Comparison of ENCODE assay signal across 11 mouse cellular contexts in genomic region chr7:66200791-66201450, GRCm38 (mm10).
DNase-seq lines count a peak whose midpoint lies in the region; ATAC-seq lines count a peak whose summit lies in the region.
"Had no signal": no experiment of that assay in that cellular context is flagged by ENCODE, and none has a peak within 500 bp of the region (broad histone marks: within the 10 kb centered on the region; RNA-seq: fewer than 3 reads in every experiment).

No protein-coding gene starts in this region.

- H3K27me3 ChIP-seq in megakaryocyte, embryonic 14.5 days (replicated peaks) = no peaks in the 10 kb centered on the region
- no peaks in the 10 kb centered on the region for H3K27me3 ChIP-seq in embryonic facial prominence, embryonic 14.5 days (replicated peaks; ENCODE audit: control insufficient read depth, insufficient read depth, low read length)
- H3K27me3 ChIP-seq in limb, embryonic 13.5 days = no peaks in the 10 kb centered on the region

- no peak overlapping the region; the same call in 1 of the 2 replicates for H3K27ac ChIP-seq in embryonic facial prominence, embryonic 14.5 days (replicated peaks; ENCODE audit: low read depth, low read length)
- peak overlapping the region; percentile 52 for H3K27ac ChIP-seq in limb, embryonic 13.5 days
- H3K27ac ChIP-seq: forebrain, embryonic 10.5 days had no signal

- 28% methylated on average over 8 of the region's 8 CpGs for WGBS in embryonic facial prominence, embryonic 14.5 days
- 27% methylated on average over 8 of the region's 8 CpGs for WGBS in limb, embryonic 13.5 days

- peaks cover 66% of the 10 kb centered on the region for H3K4me1 ChIP-seq in megakaryocyte, embryonic 14.5 days
- peaks cover 8% of the 10 kb centered on the region; the same call in 1 of the 2 replicates for H3K4me1 ChIP-seq in embryonic facial prominence, embryonic 14.5 days (ENCODE audit: control insufficient read depth, insufficient read depth, low read length)
- peaks cover 40% of the 10 kb centered on the region for H3K4me1 ChIP-seq in limb, embryonic 13.5 days

- H3K36me3 ChIP-seq in megakaryocyte, embryonic 14.5 days (replicated peaks; ENCODE audit: low read length) = peaks cover 23% of the 10 kb centered on the region
- H3K36me3 ChIP-seq in embryonic facial prominence, embryonic 14.5 days (ENCODE audit: control insufficient read depth, insufficient read depth, low read length) = no peaks in the 10 kb centered on the region
- H3K36me3 ChIP-seq in limb, embryonic 13.5 days = no peaks in the 10 kb centered on the region
- H3K36me3 ChIP-seq: forebrain, embryonic 10.5 days had no signal

- no peak for ATAC-seq in megakaryocyte, adult 5-6 weeks (ENCODE audit: poor library complexity, severe bottlenecking)
- ATAC-seq in embryonic facial prominence, embryonic 14.5 days (ENCODE audit: low read depth) = peak; percentile 53; the same call in 1 of the 2 replicates
- ATAC-seq in limb, embryonic 13.5 days (ENCODE audit: low FRiP score, low read depth) = peak; percentile 66; the same call in 1 of the 2 replicates
- ATAC-seq in neutrophil, adult 5-6 weeks (ENCODE audit: extremely low read depth, insufficient number of reproducible peaks, low FRiP score, poor library complexity, severe bottlenecking) = peak; percentile 47

- DNase-seq in embryonic facial prominence, embryonic 14.5 days (ENCODE audit: low spot score) = peak; percentile 50
- no peak for DNase-seq in layer of hippocampus, adult 9-11 months
- no peak for DNase-seq in urinary bladder, postnatal 36 days (ENCODE audit: low spot score in 2 of 2)
- DNase-seq in gastrocnemius, adult 18-20 months (ENCODE audit: low spot score) = no peak
- DNase-seq: heart, postnatal 36 days had no signal

- no peak overlapping the region for H3K9ac ChIP-seq in embryonic facial prominence, embryonic 14.5 days (ENCODE audit: low read depth, low read length)
- H3K9ac ChIP-seq in limb, embryonic 13.5 days = no peak overlapping the region

- peaks cover 4% of the 10 kb centered on the region for H3K9me3 ChIP-seq in megakaryocyte, embryonic 14.5 days
- peaks cover 10% of the 10 kb centered on the region for H3K9me3 ChIP-seq in embryonic facial prominence, embryonic 14.5 days (ENCODE audit: control insufficient read depth, low read length)
- no peaks in the 10 kb centered on the region for H3K9me3 ChIP-seq in limb, embryonic 13.5 days

- peak overlapping the region; percentile 29 for H3K4me3 ChIP-seq in megakaryocyte, embryonic 14.5 days (replicated peaks)
- no peak overlapping the region for H3K4me3 ChIP-seq in embryonic facial prominence, embryonic 14.5 days (ENCODE audit: low read depth, low read length)
- H3K4me3 ChIP-seq in limb, embryonic 13.5 days = no peak overlapping the region
- H3K4me3 ChIP-seq: forebrain, embryonic 10.5 days; myocyte had no signal

- no peak overlapping the region for H3K4me2 ChIP-seq in embryonic facial prominence, embryonic 14.5 days (ENCODE audit: low read depth, low read length)
- no peak overlapping the region for H3K4me2 ChIP-seq in limb, embryonic 13.5 days (replicated peaks)
